Mouse (Mus musculus) G1E (cell line): ENCODE results near the gene Abr.

Source experiments
- CTCF ChIP-seq: IDR thresholded peaks from 2 replicates; pipeline ENCODE4 v1.5.1; 2012; ENCODE audit warnings: low read depth, low read length, inconsistent platforms, mixed read lengths
- TAL1 ChIP-seq: conservative IDR thresholded peaks from 2 replicates; pipeline ENCODE4 v1.6.1; 2012; ENCODE audit warnings: low read depth, low read length, inconsistent platforms, mixed read lengths

DNA sequence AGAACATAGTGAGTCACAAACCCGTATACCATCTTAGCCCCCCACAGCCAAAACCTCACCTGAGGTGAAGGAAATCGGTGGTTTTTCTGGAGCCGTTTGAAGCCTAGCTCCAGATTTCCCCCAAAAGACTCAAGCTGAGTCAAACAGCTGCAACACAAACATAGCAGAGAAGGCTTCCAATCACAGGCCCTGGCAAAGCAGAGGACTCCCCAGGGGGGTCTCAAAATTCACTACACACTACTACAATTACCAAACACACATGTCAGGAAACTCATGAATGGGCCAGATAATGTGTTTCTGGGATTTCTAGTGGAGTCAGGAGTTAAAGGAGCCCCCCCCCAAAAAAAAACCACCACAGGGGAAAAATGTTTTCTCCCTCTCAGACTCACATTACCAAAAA is 56.0 kb downstream of the Abr start:
- TF ChIP-seq CTCF (no peak), TAL1 (no peak)
